Mouse (Mus musculus): ENCODE measurements around the gene Rtbdn. TPM values are rescaled to one million over a fixed set of nuclear protein-coding genes. Genes with fewer than 3 reads are reported as not detected.

Rtbdn gene
- polyA plus RNA-seq, 1 experiment from 2014 or later, result 1.8 TPM

DNA sequence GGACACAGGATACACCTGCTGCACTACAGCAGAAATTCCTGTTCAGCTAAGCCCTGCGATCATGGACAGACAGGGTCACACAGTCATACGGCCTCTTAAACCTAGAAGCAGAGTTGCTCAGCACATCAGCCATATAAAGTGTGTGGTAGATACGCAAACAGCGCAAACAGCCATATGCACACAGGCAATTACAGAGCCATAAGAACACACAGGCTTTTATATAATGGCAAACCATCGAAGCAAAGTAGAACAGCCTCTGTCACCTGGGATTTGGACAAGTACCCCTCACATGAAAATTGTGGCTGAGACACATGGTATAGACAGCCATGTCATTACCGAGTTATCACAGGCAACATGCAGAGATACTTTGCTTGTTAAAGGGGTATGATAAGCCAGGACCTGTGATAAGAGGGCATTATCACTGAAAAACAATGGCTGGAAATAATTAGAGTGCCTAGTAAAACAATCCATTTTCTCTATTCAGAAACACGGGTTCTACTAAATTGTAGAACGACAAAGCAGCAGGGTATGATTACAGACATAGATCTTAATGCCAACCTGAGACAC is 39.7 kb downstream of the Rtbdn start:
- Histone ChIP-seq H3K9ac (peak overlapping the region; percentile 70), H3K27me3 (peaks cover 47% of the 10 kb centered on the region), H3K4me1 (peaks cover 33% of the 10 kb centered on the region), H3K4me3 (peak overlapping the region; percentile 50), H3K27ac (peak overlapping the region; percentile 59; the same call in 1 of the 2 replicates), H3K9me3 (replicated peaks) (no peaks in the 10 kb centered on the region), H3K36me3 (ENCODE audit: poor library complexity, severe bottlenecking) (no peaks in the 10 kb centered on the region), H3K4me2 (peak overlapping the region; percentile 98)
- WGBS, result 37% methylated on average over 8 of the region's 8 CpGs
- ATAC-seq, result no peak

DNA sequence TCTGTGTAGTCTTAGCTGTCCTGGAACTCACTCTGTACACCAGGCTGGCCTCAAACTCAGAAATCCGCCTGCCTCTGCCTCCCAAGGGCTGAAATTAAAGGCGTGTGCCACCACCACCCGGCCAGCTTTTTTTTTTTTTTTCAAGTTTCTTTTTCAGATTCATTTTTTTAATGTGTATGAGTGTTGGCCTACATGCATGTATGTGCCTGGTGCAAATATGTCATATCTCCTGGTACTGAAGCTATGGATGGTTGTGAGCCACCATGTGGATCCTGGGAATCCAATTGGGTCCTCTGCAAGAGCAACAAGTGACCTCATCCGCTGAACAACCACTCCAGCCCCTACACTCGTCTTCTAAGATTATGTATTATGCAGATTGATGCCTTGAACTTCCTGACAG is 40.6 kb downstream of the Rtbdn start:
- no peak for ATAC-seq
- 84% methylated on average over 5 of the region's 5 CpGs for WGBS
- peaks cover 40% of the 10 kb centered on the region for H3K27me3 ChIP-seq

DNA sequence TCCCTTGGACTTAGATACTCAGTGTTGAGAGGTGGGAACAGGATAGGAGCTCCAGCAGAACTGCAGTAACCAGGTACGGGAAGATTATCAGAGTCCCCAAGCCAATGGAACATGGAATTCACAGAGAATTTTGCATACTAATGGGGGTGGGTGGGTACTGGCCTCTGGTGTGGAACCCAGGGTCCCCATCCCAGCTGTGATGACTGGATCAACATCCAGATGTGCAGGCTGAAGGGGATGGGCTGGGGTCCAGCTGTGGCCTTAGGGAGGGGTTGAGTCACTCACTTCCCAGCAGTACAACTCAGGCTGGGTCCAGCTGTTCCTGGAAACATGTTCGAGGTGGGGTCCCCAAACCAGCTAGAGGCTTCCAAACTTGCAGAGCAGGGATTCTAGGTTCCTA is 41.1 kb downstream of the Rtbdn start:
- Histone ChIP-seq H3K4me1 (peaks cover 33% of the 10 kb centered on the region), H3K27me3 (peaks cover 36% of the 10 kb centered on the region), H3K36me3 (ENCODE audit: poor library complexity, severe bottlenecking) (no peaks in the 10 kb centered on the region), H3K27ac (no peak overlapping the region), H3K4me3 (no peak overlapping the region), H3K9ac (no peak overlapping the region), H3K4me2 (no peak overlapping the region), H3K9me3 (replicated peaks) (no peaks in the 10 kb centered on the region)
- 78% methylated on average over 2 of the region's 2 CpGs for WGBS
- no peak for ATAC-seq

More for the DNA sequence above, 40.6 kb downstream of the Rtbdn start:
- no peak overlapping the region for H3K27ac ChIP-seq
- no peak overlapping the region for H3K4me3 ChIP-seq
- H3K9me3 ChIP-seq (replicated peaks), result no peaks in the 10 kb centered on the region
- no peak overlapping the region for H3K4me2 ChIP-seq
- peaks cover 33% of the 10 kb centered on the region for H3K4me1 ChIP-seq
- no peaks in the 10 kb centered on the region for H3K36me3 ChIP-seq (ENCODE audit: poor library complexity, severe bottlenecking)
- H3K9ac ChIP-seq, result no peak overlapping the region

DNA sequence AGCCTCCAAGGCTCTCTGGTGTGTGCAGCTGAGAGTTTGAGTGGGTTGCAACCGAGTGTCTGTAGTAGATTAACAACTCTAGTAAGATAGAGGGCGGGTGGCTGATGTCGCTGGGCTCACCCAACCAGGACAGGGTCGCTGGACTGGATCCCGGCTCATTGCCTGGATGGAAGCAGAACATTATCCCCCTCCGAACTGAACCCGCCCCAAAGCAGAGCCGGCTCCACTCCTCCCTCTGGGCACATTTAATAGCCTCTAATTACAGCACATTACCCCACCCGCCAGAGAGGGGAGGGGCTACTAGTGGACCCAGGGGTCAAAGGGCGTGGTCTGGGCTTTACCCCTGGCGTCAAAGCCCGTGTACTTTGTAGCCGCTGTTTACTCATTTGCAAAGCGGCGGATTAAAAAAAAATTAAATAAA is 42.5 kb downstream of the Rtbdn start:
- no peak overlapping the region for H3K9ac ChIP-seq
- no peak overlapping the region for H3K4me3 ChIP-seq
- peak overlapping the region; percentile 89 for H3K4me2 ChIP-seq
- H3K27me3 ChIP-seq, result peaks cover 31% of the 10 kb centered on the region
- no peaks in the 10 kb centered on the region for H3K36me3 ChIP-seq (ENCODE audit: poor library complexity, severe bottlenecking)
- H3K4me1 ChIP-seq, result peaks cover 33% of the 10 kb centered on the region
- H3K9me3 ChIP-seq (replicated peaks), result no peaks in the 10 kb centered on the region
- WGBS, result 13% methylated on average over 15 of the region's 15 CpGs
- H3K27ac ChIP-seq, result no peak overlapping the region
- ATAC-seq, result no peak

DNA sequence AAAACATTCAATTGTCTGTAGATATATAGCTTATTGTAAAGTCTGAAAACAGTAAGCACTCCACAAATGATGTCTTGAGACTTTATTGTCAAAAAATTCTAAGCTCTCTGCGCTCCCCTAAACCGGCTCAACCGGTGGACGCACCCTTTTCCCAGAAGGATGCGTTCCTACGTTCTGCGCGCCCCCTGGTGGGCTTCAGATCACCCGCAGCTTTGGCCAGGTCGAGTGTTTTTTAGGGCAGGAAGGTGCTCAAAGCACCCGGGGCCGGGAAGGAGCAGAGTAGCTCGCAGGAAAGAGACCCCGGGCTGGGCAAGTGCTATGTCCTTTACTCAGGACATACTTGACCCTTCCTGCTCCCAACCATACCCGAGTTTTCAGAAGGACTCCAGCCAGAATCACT is 43.0 kb downstream of the Rtbdn start:
- peak overlapping the region; percentile 75 for H3K27ac ChIP-seq
- peak overlapping the region; percentile 72 for H3K9ac ChIP-seq
- H3K36me3 ChIP-seq (ENCODE audit: poor library complexity, severe bottlenecking), result no peaks in the 10 kb centered on the region
- peaks cover 28% of the 10 kb centered on the region for H3K27me3 ChIP-seq
- no peaks in the 10 kb centered on the region for H3K9me3 ChIP-seq (replicated peaks)
- ATAC-seq, result peak; percentile 59
- peak overlapping the region; percentile 89 for H3K4me2 ChIP-seq
- WGBS, result 0% methylated on average over 15 of the region's 15 CpGs
- peaks cover 29% of the 10 kb centered on the region for H3K4me1 ChIP-seq
- H3K4me3 ChIP-seq, result peak overlapping the region; percentile 57

DNA sequence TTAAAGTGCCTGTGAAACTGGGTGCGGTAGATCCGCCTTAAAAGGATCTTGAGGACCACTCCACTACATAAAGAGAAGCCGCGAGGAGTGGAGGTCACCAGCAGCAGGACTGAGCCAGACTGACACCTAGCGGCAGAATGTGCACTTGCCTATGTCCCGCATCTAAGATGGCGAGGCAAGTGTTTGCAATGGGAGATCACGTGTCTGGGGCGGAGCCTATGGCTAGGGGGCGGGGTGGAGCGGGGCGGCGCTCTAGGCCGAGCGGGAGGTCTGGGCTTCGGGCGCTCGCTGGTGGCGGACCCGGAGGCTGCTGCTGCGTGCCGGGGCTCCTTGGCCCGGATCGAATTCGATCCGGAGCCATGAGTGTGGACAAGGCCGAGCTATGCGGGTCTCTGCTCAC is 43.6 kb downstream of the Rtbdn start, which contains the start of gene Hook2:
Gene Hook2 (plus strand): TSS at position 255 of the 400 bp plus-strand sequence.
- H3K4me2 ChIP-seq, result peak within 1 kb of the TSS; percentile 89
- H3K9ac ChIP-seq, result peak within 1 kb of the TSS; percentile 75
- H3K36me3 ChIP-seq (ENCODE audit: poor library complexity, severe bottlenecking), result no peaks in the 10 kb centered on the region
- H3K27me3 ChIP-seq, result peaks cover 28% of the 10 kb centered on the region
- ATAC-seq, result peak; percentile 91
- peak within 1 kb of the TSS; percentile 57 for H3K4me3 ChIP-seq
- peak within 1 kb of the TSS; percentile 75 for H3K27ac ChIP-seq
- H3K4me1 ChIP-seq, result peaks cover 24% of the 10 kb centered on the region
- under 1% methylated on average over 28 of the region's 28 CpGs for WGBS
- H3K9me3 ChIP-seq (replicated peaks), result no peaks in the 10 kb centered on the region

DNA sequence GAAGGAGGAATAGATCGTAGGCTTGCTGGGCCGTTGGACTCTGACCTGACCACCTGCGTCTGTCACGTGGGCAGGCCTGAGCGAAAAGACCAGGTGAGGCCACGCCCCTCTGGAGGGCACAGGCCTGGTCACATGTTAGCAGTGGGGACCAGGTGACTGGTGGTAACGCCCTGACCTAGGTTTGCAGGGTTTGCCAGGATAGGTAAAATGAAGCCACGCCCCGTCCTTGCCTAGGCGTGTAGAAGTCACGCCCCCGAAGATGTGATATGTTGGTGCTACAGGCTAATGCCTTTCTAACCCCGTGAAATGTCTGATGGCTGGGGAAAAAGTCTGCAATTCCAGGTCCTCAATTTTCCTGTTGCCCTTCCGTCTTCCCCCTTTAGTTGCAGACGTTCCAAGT is 44.0 kb downstream of the Rtbdn start:
- Histone ChIP-seq H3K27ac (no peak overlapping the region), H3K9me3 (replicated peaks) (no peaks in the 10 kb centered on the region), H3K4me2 (peak overlapping the region; percentile 89), H3K4me1 (peaks cover 24% of the 10 kb centered on the region), H3K9ac (peak overlapping the region; percentile 75), H3K36me3 (ENCODE audit: poor library complexity, severe bottlenecking) (no peaks in the 10 kb centered on the region), H3K4me3 (peak overlapping the region; percentile 57), H3K27me3 (peaks cover 32% of the 10 kb centered on the region)
- peak; percentile 34 for ATAC-seq
- WGBS, result 4% methylated on average over 15 of the region's 15 CpGs

DNA sequence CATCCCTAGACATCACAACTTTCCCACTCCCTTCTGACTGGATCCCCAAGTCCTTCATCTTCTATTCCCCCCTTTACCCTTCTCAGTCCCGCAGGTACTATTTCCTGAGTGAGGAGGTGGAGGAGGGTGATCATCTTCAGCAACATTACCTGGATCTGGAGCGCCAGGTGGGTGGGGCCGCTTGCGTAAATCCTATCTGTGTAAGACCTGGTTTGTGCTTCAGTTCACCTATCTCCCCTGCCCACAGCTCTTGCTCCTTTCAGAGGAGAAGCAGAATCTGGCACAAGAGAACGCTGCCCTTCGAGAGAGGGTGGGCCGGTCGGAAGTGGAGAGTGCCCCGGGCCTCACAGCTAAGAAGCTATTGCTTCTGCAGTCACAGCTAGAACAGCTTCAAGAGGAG is 47.6 kb downstream of the Rtbdn start:
- no peak overlapping the region for H3K27ac ChIP-seq
- H3K9ac ChIP-seq, result no peak overlapping the region; the same call in 1 of the 2 replicates
- no peaks in the 10 kb centered on the region for H3K36me3 ChIP-seq (ENCODE audit: poor library complexity, severe bottlenecking)
- no peak overlapping the region for H3K4me3 ChIP-seq
- H3K4me2 ChIP-seq, result no peak overlapping the region
- WGBS, result 91% methylated on average over 9 of the region's 9 CpGs
- ATAC-seq, result no peak
- H3K9me3 ChIP-seq (replicated peaks), result no peaks in the 10 kb centered on the region
- peaks cover 17% of the 10 kb centered on the region; the same call in 1 of the 2 replicates for H3K27me3 ChIP-seq
- H3K4me1 ChIP-seq, result peaks cover 25% of the 10 kb centered on the region

DNA sequence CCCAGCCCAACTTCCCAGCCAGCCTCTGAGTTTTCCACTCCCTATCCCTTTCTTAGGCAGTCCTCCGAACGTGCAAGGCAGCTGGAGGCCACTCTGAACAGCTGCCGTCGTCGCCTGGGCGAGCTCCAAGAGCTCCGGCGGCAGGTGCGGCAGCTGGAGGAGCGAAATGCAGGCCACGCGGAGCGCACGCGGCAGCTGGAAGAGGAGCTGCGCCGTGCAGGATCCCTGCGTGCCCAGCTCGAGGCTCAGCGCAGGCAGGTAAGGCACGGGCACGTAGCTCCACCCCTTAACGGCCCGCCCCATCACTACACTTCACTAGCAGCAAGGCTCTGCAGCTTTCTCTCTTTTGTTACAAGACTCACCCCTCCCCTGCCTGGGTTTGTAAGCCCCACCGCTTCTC is 48.9 kb downstream of the Rtbdn start:
- Histone ChIP-seq H3K9me3 (replicated peaks) (no peaks in the 10 kb centered on the region), H3K9ac (peak overlapping the region; percentile 30; the same call in 1 of the 2 replicates), H3K4me3 (no peak overlapping the region), H3K27me3 (peaks cover 17% of the 10 kb centered on the region; the same call in 1 of the 2 replicates), H3K4me1 (peaks cover 22% of the 10 kb centered on the region), H3K36me3 (ENCODE audit: poor library complexity, severe bottlenecking) (no peaks in the 10 kb centered on the region), H3K4me2 (peak overlapping the region; percentile 32), H3K27ac (no peak overlapping the region)
- 20% methylated on average over 25 of the region's 25 CpGs for WGBS
- peak; percentile 25; the same call in 1 of the 2 replicates for ATAC-seq

DNA sequence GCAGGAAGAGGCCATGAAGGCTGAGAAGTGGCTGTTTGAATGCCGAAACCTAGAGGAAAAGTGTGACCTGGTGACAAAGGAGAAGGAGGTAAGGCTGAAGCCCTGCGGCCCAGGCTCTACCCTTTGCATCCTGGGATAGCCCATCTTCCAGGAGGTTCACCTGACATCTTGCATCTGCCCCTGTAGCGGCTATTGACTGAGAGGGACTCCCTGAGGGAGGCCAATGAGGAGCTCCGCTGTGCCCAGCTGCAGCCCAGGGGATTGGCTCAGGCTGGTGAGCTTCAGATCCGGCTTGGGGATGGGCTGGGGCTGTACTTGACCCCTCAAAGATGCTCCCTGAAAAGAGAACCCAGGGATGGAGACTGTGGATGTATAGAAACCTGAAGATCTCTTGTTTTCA is 50.2 kb downstream of the Rtbdn start:
- H3K9me3 ChIP-seq (replicated peaks), result no peaks in the 10 kb centered on the region
- no peak for ATAC-seq
- no peak overlapping the region for H3K4me2 ChIP-seq
- peaks cover 17% of the 10 kb centered on the region; the same call in 1 of the 2 replicates for H3K27me3 ChIP-seq
- H3K9ac ChIP-seq, result no peak overlapping the region
- WGBS, result 82% methylated on average over 5 of the region's 5 CpGs
- H3K36me3 ChIP-seq (ENCODE audit: poor library complexity, severe bottlenecking), result no peaks in the 10 kb centered on the region
- no peak overlapping the region for H3K4me3 ChIP-seq
- H3K4me1 ChIP-seq, result peaks cover 16% of the 10 kb centered on the region
- no peak overlapping the region for H3K27ac ChIP-seq

DNA sequence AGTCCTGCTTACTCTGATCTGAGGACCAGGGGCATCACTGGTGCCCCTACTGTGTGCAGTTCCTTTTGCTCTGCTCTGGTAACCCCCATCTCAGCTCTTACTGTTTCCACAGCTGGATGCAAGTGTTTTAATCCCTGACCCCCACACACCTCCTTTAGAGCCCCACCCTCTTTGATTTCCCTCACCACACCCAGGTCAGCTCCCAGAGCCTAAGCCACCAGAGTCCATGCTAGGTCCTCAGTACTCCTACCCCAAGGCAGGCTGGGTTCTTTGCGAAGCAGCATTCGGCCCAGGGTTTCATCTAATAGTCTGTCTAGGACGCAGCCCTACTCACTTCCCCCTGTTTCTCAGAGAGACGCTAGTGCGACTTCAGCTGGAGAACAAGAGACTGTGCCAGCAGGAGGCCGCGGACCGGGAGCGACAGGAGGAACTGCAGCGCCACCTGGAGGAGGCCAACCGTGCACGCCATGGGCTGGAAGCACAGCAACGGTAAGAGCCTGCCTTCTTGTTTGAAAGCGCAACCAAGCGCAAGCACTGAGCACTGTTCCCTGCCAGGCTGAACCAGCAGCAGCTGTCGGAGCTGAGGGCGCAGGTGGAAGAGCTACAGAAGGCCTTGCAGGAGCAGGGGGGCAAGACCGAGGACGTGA is 51.0 kb downstream of the Rtbdn start:
- Histone ChIP-seq H3K9ac (peak overlapping the region; percentile 48), H3K4me3 (0 out of 2 replicates have a peak overlapping the region, but pooled peaks have one; percentile 9), H3K27me3 (peaks cover 17% of the 10 kb centered on the region; the same call in 1 of the 2 replicates), H3K36me3 (ENCODE audit: poor library complexity, severe bottlenecking) (peaks cover 4% of the 10 kb centered on the region; the same call in 1 of the 2 replicates), H3K27ac (0 out of 2 replicates have a peak overlapping the region, but pooled peaks have one; percentile 25), H3K4me1 (peaks cover 16% of the 10 kb centered on the region), H3K4me2 (peak overlapping the region; percentile 46), H3K9me3 (replicated peaks) (no peaks in the 10 kb centered on the region)
- WGBS, result under 1% methylated on average over 19 of the region's 19 CpGs
- ATAC-seq, result peak; percentile 86
